Mouse (Mus musculus): ENCODE data around the gene Serpine3. TPM values are rescaled to one million over a fixed set of nuclear protein-coding genes. Genes with fewer than 3 reads are reported as not detected.
"Not testable (repeated sequence)": the region's sequence is repeated elsewhere in the genome, so short reads cannot be mapped to it uniquely, and the experiment has no call there.

The Serpine3 gene
- polyA plus RNA-seq, 1 experiment from 2014 or later, result not detected

DNA sequence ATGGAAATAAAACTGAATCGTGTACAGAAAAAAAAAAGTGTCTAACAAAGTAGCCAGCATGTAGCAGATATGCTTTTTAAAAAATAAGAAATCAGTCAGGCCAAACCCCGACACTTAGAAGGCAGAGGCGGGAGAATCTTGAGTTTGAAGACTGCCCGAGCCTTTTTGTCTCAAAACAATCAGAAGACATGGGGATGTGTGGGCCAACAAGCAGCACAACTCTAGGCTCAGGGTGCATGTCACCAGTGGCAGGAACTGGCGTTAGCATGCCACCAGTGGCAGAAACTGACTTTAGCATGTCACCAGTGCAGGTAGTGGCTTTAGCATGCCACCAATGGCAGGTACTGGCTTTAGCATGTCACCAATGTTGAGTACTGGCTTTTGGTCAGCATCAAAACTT lies 23.9 kb upstream of the Serpine3 start:
- Histone ChIP-seq H3K36me3 (ENCODE audit: control insufficient read depth, insufficient read depth, low read length) (no peaks in the 10 kb centered on the region), H3K27me3 (ENCODE audit: control insufficient read depth, insufficient read depth, low read length) (no peaks in the 10 kb centered on the region), H3K4me2 (replicated peaks; ENCODE audit: low read depth) (no peak overlapping the region), H3K4me3 (ENCODE audit: low read depth, low read length) (no peak overlapping the region), H3K4me1 (replicated peaks; ENCODE audit: control insufficient read depth, insufficient read depth) (no peaks in the 10 kb centered on the region), H3K9me3 (ENCODE audit: control insufficient read depth, low read length) (no peaks in the 10 kb centered on the region), H3K27ac (replicated peaks) (no peak overlapping the region), H3K9ac (ENCODE audit: low read length) (no peak overlapping the region)
- TF ChIP-seq CTCF (IDR thresholded peaks at IDR 0.05; ENCODE audit: low read depth), result no peak
- TF ChIP-seq EP300 (optimal IDR thresholded peaks at IDR 0.05), result no peak
- no peak for DNase-seq (ENCODE audit: low spot score)
- 86% methylated on average over 5 of the region's 5 CpGs for WGBS
- ATAC-seq (ENCODE audit: low FRiP score, low TSS enrichment), result no peak

GRCm38 (mm10) chr14:62640396-62640795 lies 23.1 kb upstream of the Serpine3 start:
- Histone ChIP-seq H3K4me1 (replicated peaks; ENCODE audit: control insufficient read depth, insufficient read depth) (no peaks in the 10 kb centered on the region), H3K4me2 (replicated peaks; ENCODE audit: low read depth) (no peak overlapping the region), H3K27ac (replicated peaks) (no peak overlapping the region), H3K4me3 (ENCODE audit: low read depth, low read length) (no peak overlapping the region), H3K27me3 (ENCODE audit: control insufficient read depth, insufficient read depth, low read length) (no peaks in the 10 kb centered on the region), H3K9ac (ENCODE audit: low read length) (no peak overlapping the region), H3K36me3 (ENCODE audit: control insufficient read depth, insufficient read depth, low read length) (no peaks in the 10 kb centered on the region), H3K9me3 (ENCODE audit: control insufficient read depth, low read length) (no peaks in the 10 kb centered on the region)
- ATAC-seq (ENCODE audit: low FRiP score, low TSS enrichment) (no peak), DNase-seq (ENCODE audit: low spot score) (no peak)
- WGBS, result 66% methylated on average over 4 of the region's 4 CpGs
- no peak for TF ChIP-seq CTCF (IDR thresholded peaks at IDR 0.05; ENCODE audit: low read depth)
- TF ChIP-seq EP300 (optimal IDR thresholded peaks at IDR 0.05), result no peak

GRCm38 (mm10) chr14:62642368-62642767 lies 21.1 kb upstream of the Serpine3 start:
- not testable (repeated sequence) for H3K9me3 ChIP-seq (ENCODE audit: control insufficient read depth, low read length); H3K27ac ChIP-seq (replicated peaks); H3K27me3 ChIP-seq (ENCODE audit: control insufficient read depth, insufficient read depth, low read length); H3K4me1 ChIP-seq (replicated peaks; ENCODE audit: control insufficient read depth, insufficient read depth); ATAC-seq (ENCODE audit: low FRiP score, low TSS enrichment); H3K36me3 ChIP-seq (ENCODE audit: control insufficient read depth, insufficient read depth, low read length); H3K9ac ChIP-seq (ENCODE audit: low read length); H3K4me2 ChIP-seq (replicated peaks; ENCODE audit: low read depth); DNase-seq (ENCODE audit: low spot score); H3K4me3 ChIP-seq (ENCODE audit: low read depth, low read length)
- 70% methylated on average over 6 of the region's 7 CpGs for WGBS

GRCm38 (mm10) chr14:62648405-62648804 lies 15.1 kb upstream of the Serpine3 start:
- WGBS, result 85% methylated on average over 6 of the region's 6 CpGs
- no peaks in the 10 kb centered on the region for H3K27me3 ChIP-seq (ENCODE audit: control insufficient read depth, insufficient read depth, low read length)
- H3K36me3 ChIP-seq (ENCODE audit: control insufficient read depth, insufficient read depth, low read length), result no peaks in the 10 kb centered on the region
- TF ChIP-seq CTCF (IDR thresholded peaks at IDR 0.05; ENCODE audit: low read depth), result no peak
- no peak for TF ChIP-seq EP300 (optimal IDR thresholded peaks at IDR 0.05)
- no peak overlapping the region for H3K9ac ChIP-seq (ENCODE audit: low read length)
- H3K27ac ChIP-seq (replicated peaks), result no peak overlapping the region
- DNase-seq (ENCODE audit: low spot score) (no peak), ATAC-seq (ENCODE audit: low FRiP score, low TSS enrichment) (no peak)
- H3K4me1 ChIP-seq (replicated peaks; ENCODE audit: control insufficient read depth, insufficient read depth), result no peaks in the 10 kb centered on the region
- no peak overlapping the region for H3K4me3 ChIP-seq (ENCODE audit: low read depth, low read length)
- H3K4me2 ChIP-seq (replicated peaks; ENCODE audit: low read depth), result no peak overlapping the region
- no peaks in the 10 kb centered on the region for H3K9me3 ChIP-seq (ENCODE audit: control insufficient read depth, low read length)

- DNase-seq (ENCODE audit: low spot score), result no peak
- WGBS, result 63% methylated on average over 3 of the region's 3 CpGs
- H3K27me3 ChIP-seq (ENCODE audit: control insufficient read depth, insufficient read depth, low read length), result no peaks in the 10 kb centered on the region
- TF ChIP-seq CTCF (IDR thresholded peaks at IDR 0.05; ENCODE audit: low read depth) (no peak), EP300 (optimal IDR thresholded peaks at IDR 0.05) (no peak)
- H3K9me3 ChIP-seq (ENCODE audit: control insufficient read depth, low read length), result no peaks in the 10 kb centered on the region
- no peak overlapping the region for H3K9ac ChIP-seq (ENCODE audit: low read length)
- H3K4me1 ChIP-seq (replicated peaks; ENCODE audit: control insufficient read depth, insufficient read depth), result no peaks in the 10 kb centered on the region
- H3K36me3 ChIP-seq (ENCODE audit: control insufficient read depth, insufficient read depth, low read length), result no peaks in the 10 kb centered on the region
- no peak overlapping the region for H3K27ac ChIP-seq (replicated peaks)
- ATAC-seq (ENCODE audit: low FRiP score, low TSS enrichment), result no peak
- H3K4me2 ChIP-seq (replicated peaks; ENCODE audit: low read depth), result no peak overlapping the region
- H3K4me3 ChIP-seq (ENCODE audit: low read depth, low read length), result no peak overlapping the region
These were observed 13.1 kb upstream of the Serpine3 start for GRCm38 (mm10) chr14:62650376-62650775.

DNA sequence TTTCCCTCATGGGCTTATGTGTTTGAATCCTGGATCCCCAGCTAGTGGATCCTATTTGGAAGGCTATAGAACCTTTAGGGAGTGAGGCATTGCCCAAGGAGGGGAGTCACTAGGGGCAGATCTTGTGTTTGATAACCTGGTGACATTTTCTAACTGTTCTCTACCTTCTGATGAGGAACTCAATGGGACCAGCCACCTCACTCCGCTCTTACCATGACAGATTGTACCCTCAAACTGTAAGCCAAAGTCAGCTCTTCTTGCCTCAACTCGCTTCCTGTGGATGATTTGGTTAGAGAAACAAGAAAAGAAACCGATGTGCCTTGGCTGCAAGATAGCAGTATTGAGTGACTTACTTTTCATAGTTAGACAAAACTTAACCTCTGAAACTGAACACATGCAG lies 11.7 kb upstream of the Serpine3 start:
- no peak overlapping the region for H3K9ac ChIP-seq (ENCODE audit: low read length)
- no peaks in the 10 kb centered on the region for H3K27me3 ChIP-seq (ENCODE audit: control insufficient read depth, insufficient read depth, low read length)
- H3K9me3 ChIP-seq (ENCODE audit: control insufficient read depth, low read length), result no peaks in the 10 kb centered on the region
- TF ChIP-seq EP300 (optimal IDR thresholded peaks at IDR 0.05) (no peak), CTCF (IDR thresholded peaks at IDR 0.05; ENCODE audit: low read depth) (no peak)
- no peak overlapping the region for H3K4me3 ChIP-seq (ENCODE audit: low read depth, low read length)
- H3K4me1 ChIP-seq (replicated peaks; ENCODE audit: control insufficient read depth, insufficient read depth), result no peaks in the 10 kb centered on the region
- no peak overlapping the region for H3K27ac ChIP-seq (replicated peaks)
- no peaks in the 10 kb centered on the region for H3K36me3 ChIP-seq (ENCODE audit: control insufficient read depth, insufficient read depth, low read length)
- DNase-seq (ENCODE audit: low spot score) (no peak), ATAC-seq (ENCODE audit: low FRiP score, low TSS enrichment) (no peak)
- no peak overlapping the region for H3K4me2 ChIP-seq (replicated peaks; ENCODE audit: low read depth)
- WGBS, result 84% methylated on average over 3 of the region's 3 CpGs
